Mouse (Mus musculus): Measurements from ENCODE around the gene Sp3.
"Not testable (repeated sequence)": the region's sequence is repeated elsewhere in the genome, so short reads cannot be mapped to it uniquely, and the experiment has no call there.

The Sp3 gene

GRCm38 (mm10) chr2:72916170-72916569 lies 64.1 kb downstream of the Sp3 start:
- DNase-seq (ENCODE audit: low read depth, low spot score) = no peak

- DNase-seq (ENCODE audit: low read depth, low spot score) = no peak
Measured at GRCm38 (mm10) chr2:72915245-72915930, 64.9 kb downstream of the Sp3 start.

GRCm38 (mm10) chr2:72913458-72913760 lies 66.8 kb downstream of the Sp3 start:
- peak; percentile 72 for DNase-seq (ENCODE audit: low read depth, low spot score)

GRCm38 (mm10) chr2:72912708-72913457 lies 67.4 kb downstream of the Sp3 start:
- no peak for DNase-seq (ENCODE audit: low read depth, low spot score)

- DNase-seq (ENCODE audit: low read depth, low spot score) = no peak
Measured at GRCm38 (mm10) chr2:72911527-72911926, 68.7 kb downstream of the Sp3 start.

- DNase-seq (ENCODE audit: low read depth, low spot score) = no peak
Measured at GRCm38 (mm10) chr2:72909046-72909445, 71.2 kb downstream of the Sp3 start.

GRCm38 (mm10) chr2:72908191-72908910 lies 71.9 kb downstream of the Sp3 start:
- no peak for DNase-seq (ENCODE audit: low read depth, low spot score)

GRCm38 (mm10) chr2:72906745-72907144 lies 73.5 kb downstream of the Sp3 start:
- DNase-seq (ENCODE audit: low read depth, low spot score) = no peak

GRCm38 (mm10) chr2:72902816-72903680 lies 77.2 kb downstream of the Sp3 start:
- not testable (repeated sequence) for DNase-seq (ENCODE audit: low read depth, low spot score)

- DNase-seq (ENCODE audit: low read depth, low spot score) = no peak
Measured at GRCm38 (mm10) chr2:72898782-72899305, 81.4 kb downstream of the Sp3 start.

- DNase-seq (ENCODE audit: low read depth, low spot score) = peak; percentile 9
Measured at GRCm38 (mm10) chr2:72898094-72898781, 82.0 kb downstream of the Sp3 start.

- no peak for DNase-seq (ENCODE audit: low read depth, low spot score)
Measured at GRCm38 (mm10) chr2:72889806-72890205, 90.4 kb downstream of the Sp3 start.

All from brain, adult 2 months (tissue).